Comparison of ENCODE assay signal across 23 mouse cellular contexts in the genomic region with DNA sequence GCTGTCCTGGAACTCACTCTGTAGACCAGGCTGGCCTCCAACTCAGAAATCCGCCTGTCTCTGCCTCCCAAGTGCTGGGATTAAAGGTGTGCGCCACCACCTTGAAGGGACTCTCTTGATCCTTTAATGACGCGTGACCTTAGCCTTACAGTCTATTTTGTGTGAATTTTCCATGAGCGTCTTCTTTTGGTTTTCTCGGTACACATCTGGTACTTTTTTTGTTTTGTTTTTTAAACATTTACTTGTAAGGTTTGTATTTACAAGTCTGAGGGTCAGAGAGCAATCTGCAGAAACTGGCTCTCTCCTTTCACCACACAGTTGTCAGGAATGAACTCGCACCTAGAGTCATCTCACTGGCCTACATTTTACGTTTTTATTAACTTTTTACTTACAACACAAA. TPM values are rescaled to one million over a fixed set of nuclear protein-coding genes. Genes with fewer than 3 reads are reported as not detected.
DNase-seq lines count a peak whose midpoint lies in the region; ATAC-seq lines count a peak whose summit lies in the region.
"Had no signal": no experiment of that assay in that cellular context is flagged by ENCODE, and none has a peak within 500 bp of the region (broad histone marks: within the 10 kb centered on the region; RNA-seq: fewer than 3 reads in every experiment).

No protein-coding gene starts in this region.

- no peak overlapping the region for H3K4me2 ChIP-seq in kidney, embryonic 15.5 days
- no peak overlapping the region for H3K4me2 ChIP-seq in midbrain, embryonic 11.5 days
- H3K4me2 ChIP-seq in midbrain, embryonic 14.5 days (ENCODE audit: low read length), result no peak overlapping the region
- H3K4me2 ChIP-seq: embryonic facial prominence, embryonic 12.5 days; forebrain, embryonic 13.5 days; forebrain, embryonic 15.5 days had no signal

- peaks cover 13% of the 10 kb centered on the region for H3K4me1 ChIP-seq in kidney, embryonic 15.5 days
- H3K4me1 ChIP-seq in midbrain, embryonic 11.5 days (ENCODE audit: control insufficient read depth, insufficient read depth, low read length), result peaks cover 7% of the 10 kb centered on the region
- H3K4me1 ChIP-seq in midbrain, embryonic 14.5 days (ENCODE audit: control insufficient read depth, insufficient read depth, low read length), result peaks cover 10% of the 10 kb centered on the region

- no peak overlapping the region for H3K4me3 ChIP-seq in kidney, embryonic 15.5 days (replicated peaks)
- H3K4me3 ChIP-seq in midbrain, embryonic 11.5 days (ENCODE audit: low read depth, low read length), result no peak overlapping the region
- no peak overlapping the region for H3K4me3 ChIP-seq in midbrain, embryonic 14.5 days (replicated peaks; ENCODE audit: low read depth, low read length)
- H3K4me3 ChIP-seq: embryonic facial prominence, embryonic 10.5 days; embryonic facial prominence, embryonic 12.5 days; forebrain, embryonic 13.5 days; forebrain, embryonic 15.5 days had no signal

- H3K27me3 ChIP-seq in kidney, embryonic 15.5 days, result no peaks in the 10 kb centered on the region
- H3K27me3 ChIP-seq in midbrain, embryonic 11.5 days (ENCODE audit: control insufficient read depth, insufficient read depth, low read length), result no peaks in the 10 kb centered on the region
- no peaks in the 10 kb centered on the region for H3K27me3 ChIP-seq in midbrain, embryonic 14.5 days (ENCODE audit: control insufficient read depth, insufficient read depth, low read length)
- H3K27me3 ChIP-seq: CH12.LX; embryonic facial prominence, embryonic 12.5 days; forebrain, embryonic 13.5 days; forebrain, embryonic 15.5 days; Patski had no signal

- 84% methylated on average over 8 of the region's 8 CpGs for WGBS in kidney, embryonic 15.5 days
- WGBS in midbrain, embryonic 11.5 days, result 88% methylated on average over 8 of the region's 8 CpGs
- WGBS in midbrain, embryonic 14.5 days, result 89% methylated on average over 8 of the region's 8 CpGs

- no peaks in the 10 kb centered on the region for H3K9me3 ChIP-seq in kidney, embryonic 15.5 days (replicated peaks)
- no peaks in the 10 kb centered on the region for H3K9me3 ChIP-seq in midbrain, embryonic 11.5 days (ENCODE audit: control insufficient read depth, low read length)
- no peaks in the 10 kb centered on the region for H3K9me3 ChIP-seq in midbrain, embryonic 14.5 days (ENCODE audit: control insufficient read depth, low read length)
- H3K9me3 ChIP-seq: embryonic facial prominence, embryonic 10.5 days; embryonic facial prominence, embryonic 12.5 days; forebrain, embryonic 13.5 days; forebrain, embryonic 15.5 days; G1E had no signal

- peak; percentile 17 for DNase-seq in heart, adult 11 months
- no peak for DNase-seq in heart, postnatal 10 days
- peak; percentile 53 for DNase-seq in kidney, adult 9 months
- DNase-seq in midbrain, embryonic 11.5 days (ENCODE audit: low spot score, missing footprints), result peak; percentile 60
- DNase-seq in midbrain, embryonic 14.5 days, result no peak
- DNase-seq: adrenal gland, adult 8-10 months; adrenal gland, postnatal 14 days; adrenal gland, postnatal 36 days; B cell, adult 2 months; cerebellum, adult 11-12 months; cerebellum, adult 9-10 months; cerebellum, postnatal 10 days; cerebellum, postnatal 25 days had no signal

- intact Hi-C loops in heart, postnatal 10 days (cut with DNase I), result no loop called here

- H3K27ac ChIP-seq in kidney, embryonic 15.5 days, result no peak overlapping the region
- H3K27ac ChIP-seq in midbrain, embryonic 11.5 days (ENCODE audit: low read depth, low read length), result no peak overlapping the region
- no peak overlapping the region for H3K27ac ChIP-seq in midbrain, embryonic 14.5 days (replicated peaks; ENCODE audit: low read depth, low read length)
- H3K27ac ChIP-seq: embryonic facial prominence, embryonic 10.5 days; embryonic facial prominence, embryonic 12.5 days; forebrain, embryonic 13.5 days; forebrain, embryonic 15.5 days had no signal

- peaks cover 8% of the 10 kb centered on the region for H3K36me3 ChIP-seq in kidney, embryonic 15.5 days
- H3K36me3 ChIP-seq in midbrain, embryonic 11.5 days (ENCODE audit: control insufficient read depth, insufficient read depth, low read length), result no peaks in the 10 kb centered on the region
- peaks cover 10% of the 10 kb centered on the region for H3K36me3 ChIP-seq in midbrain, embryonic 14.5 days (ENCODE audit: control insufficient read depth, insufficient read depth, low read length)

- ATAC-seq in kidney, embryonic 15.5 days (replicated peaks; ENCODE audit: low FRiP score), result no peak
- ATAC-seq in midbrain, embryonic 11.5 days (ENCODE audit: low FRiP score), result no peak
- no peak for ATAC-seq in midbrain, embryonic 14.5 days (ENCODE audit: low FRiP score, low TSS enrichment)
- ATAC-seq: activated CD4-positive, CD25-positive, alpha-beta regulatory T cell, adult 4 months; CD4-positive, CD25-positive, alpha-beta regulatory T cell, adult 4 months; forebrain, embryonic 13.5 days; forebrain, embryonic 15.5 days; Patski had no signal

- no peak overlapping the region for H3K9ac ChIP-seq in kidney, embryonic 15.5 days
- H3K9ac ChIP-seq in midbrain, embryonic 11.5 days (ENCODE audit: low read length), result no peak overlapping the region
- H3K9ac ChIP-seq in midbrain, embryonic 14.5 days (replicated peaks; ENCODE audit: low read length), result no peak overlapping the region
- H3K9ac ChIP-seq: embryonic facial prominence, embryonic 12.5 days; forebrain, embryonic 13.5 days; forebrain, embryonic 15.5 days had no signal

RNA-seq across cellular contexts. Expression of a gene that starts 2.5 kb away (rescaled TPM):
- 100 to 1,000 TPM; 594 to 650 TPM for total RNA-seq in heart, postnatal 10 days (2021)
- polyA plus RNA-seq in kidney, embryonic 15.5 days (2015; fragmentation: Nextera tagmentation; extraction: Ambion mirVana), result 136 and 154 TPM in 2 replicates
- 118 and 130 TPM in 2 replicates for polyA plus RNA-seq in midbrain, embryonic 11.5 days (2014; fragmentation: Nextera tagmentation; extraction: Ambion mirVana)
- polyA plus RNA-seq in midbrain, embryonic 14.5 days (2014; fragmentation: Nextera tagmentation; extraction: Ambion mirVana), result 435 and 604 TPM in 2 replicates

RNA-seq across cellular contexts. Expression of a gene that starts 37.3 kb away (rescaled TPM):
- total RNA-seq in heart, postnatal 10 days (2021), result 100 to 1,000 TPM; 201 to 224 TPM
- polyA plus RNA-seq in kidney, embryonic 15.5 days (2015; fragmentation: Nextera tagmentation; extraction: Ambion mirVana), result 371 and 388 TPM in 2 replicates
- 495 and 519 TPM in 2 replicates for polyA plus RNA-seq in midbrain, embryonic 11.5 days (2014; fragmentation: Nextera tagmentation; extraction: Ambion mirVana)
- polyA plus RNA-seq in midbrain, embryonic 14.5 days (2014; fragmentation: Nextera tagmentation; extraction: Ambion mirVana), result 698 and 838 TPM in 2 replicates

Comparison
In these comparisons a context has a peak if more than half of its experiments do, and no peak if none do; other contexts are left out.
1. DNase-seq: peak in heart, adult 11 months (single experiment), kidney, adult 9 months (single experiment) and midbrain, embryonic 11.5 days (single experiment); none in heart, postnatal 10 days (0 of 2) and midbrain, embryonic 14.5 days (single experiment).